Mouse (Mus musculus): Measurements from ENCODE around the gene Susd4.

Susd4 gene

DNA sequence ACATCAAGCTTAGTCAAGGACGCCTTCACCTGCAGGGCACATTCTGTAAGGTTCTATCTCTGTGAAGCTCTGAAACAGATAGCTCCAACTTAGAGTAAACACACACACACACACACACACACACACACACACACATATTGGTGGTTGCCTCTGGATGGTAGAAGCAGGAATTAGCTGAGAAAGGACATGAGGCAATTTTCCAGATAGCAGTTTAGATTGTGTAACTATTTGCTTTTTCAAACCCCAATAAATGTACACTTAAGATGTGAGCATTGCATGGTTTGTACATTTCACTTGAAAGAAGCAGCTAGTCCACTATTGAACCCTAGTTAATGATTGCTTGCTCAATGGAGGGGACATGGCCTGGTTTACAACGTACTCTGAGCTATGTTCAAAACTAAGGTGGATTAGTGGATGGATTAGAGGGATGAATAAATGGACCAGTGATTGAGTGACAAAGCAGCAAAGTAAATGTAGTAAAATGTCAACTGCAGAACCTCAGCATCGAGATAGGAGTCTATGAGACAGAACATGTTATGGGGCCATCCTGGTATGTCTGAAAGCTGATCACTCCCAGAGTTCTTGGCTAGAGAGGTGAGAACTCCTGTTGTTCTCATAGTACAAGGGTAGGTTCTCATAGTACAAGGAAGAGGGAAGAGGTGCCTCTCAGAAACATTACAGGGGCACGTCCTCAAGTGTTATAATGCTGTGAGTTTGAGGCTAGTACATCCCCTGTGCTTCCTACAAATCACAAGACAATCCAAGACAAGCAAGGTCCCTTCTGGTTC lies 150.7 kb downstream of the Susd4 start:
- no peak for DNase-seq (ENCODE audit: low read depth, low spot score)

DNA sequence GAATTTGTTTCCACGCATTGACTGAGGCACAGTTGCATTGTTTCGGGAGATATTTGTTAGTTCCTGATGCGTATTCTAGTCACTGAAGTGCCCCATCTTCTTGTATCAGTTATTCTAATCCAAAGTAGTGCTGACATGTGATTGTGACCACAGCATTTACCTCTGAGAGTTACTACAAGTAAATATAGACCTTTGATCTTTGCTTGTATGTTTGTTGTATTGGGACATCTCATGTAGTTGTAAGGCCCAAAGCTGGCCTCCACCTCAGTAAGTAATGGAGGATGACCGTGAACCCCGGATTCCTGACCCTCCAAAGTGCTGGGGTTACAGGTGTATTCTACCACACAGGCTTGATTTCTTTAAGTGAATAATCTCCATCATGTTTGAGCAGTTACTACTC lies 152.5 kb downstream of the Susd4 start:
- no peak for DNase-seq (ENCODE audit: low read depth, low spot score)

DNA sequence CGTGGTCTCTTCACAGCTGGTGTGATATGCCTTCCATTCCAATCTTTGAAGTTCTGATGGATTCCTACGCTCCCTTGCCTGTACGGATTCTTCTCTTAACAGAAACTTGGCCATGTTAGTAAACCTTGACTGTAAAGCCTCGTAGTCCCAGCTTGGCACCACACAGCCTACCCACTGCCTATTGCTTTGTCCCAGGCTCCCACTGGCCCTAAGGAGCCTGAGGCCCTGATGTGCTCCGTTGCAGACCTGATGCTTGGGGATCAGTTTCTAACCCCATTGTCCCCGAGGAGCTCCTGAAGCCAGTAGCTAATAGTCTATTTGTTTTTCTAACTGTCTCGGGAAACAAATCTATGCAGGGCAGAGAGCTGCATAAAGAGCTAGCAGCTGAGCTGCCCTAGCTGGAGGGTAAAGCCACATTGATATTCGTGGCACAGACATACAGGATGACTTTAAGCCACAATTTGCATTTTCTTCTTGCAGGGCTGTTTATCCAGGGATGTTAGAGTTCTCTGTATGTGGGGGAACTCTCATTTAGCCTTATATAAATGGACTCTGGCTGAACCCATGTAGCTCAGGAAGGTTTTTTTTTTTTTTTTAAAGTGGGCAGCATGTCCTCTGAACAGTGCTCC lies 155.2 kb downstream of the Susd4 start:
- DNase-seq (ENCODE audit: low read depth, low spot score): no peak

DNA sequence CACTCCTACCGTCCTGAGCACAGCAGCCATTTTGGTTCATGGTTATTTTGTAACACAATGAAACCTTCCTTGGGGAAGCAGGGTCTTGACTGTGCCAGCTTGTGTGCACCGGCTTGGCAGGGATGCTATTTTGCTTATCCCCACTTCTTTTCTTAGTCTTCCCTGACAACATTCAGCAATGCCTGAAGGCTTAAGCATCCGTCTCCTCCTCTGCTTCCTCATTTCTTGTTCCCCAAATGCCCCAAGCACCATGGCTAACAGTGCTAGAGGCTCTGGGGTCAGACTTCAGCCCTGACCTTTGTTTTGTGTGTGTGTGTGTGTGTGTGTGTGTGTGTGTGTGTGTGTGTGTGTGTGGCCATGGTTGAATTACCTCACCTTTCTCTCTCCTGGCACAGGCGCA lies 159.2 kb downstream of the Susd4 start:
- DNase-seq (ENCODE audit: low read depth, low spot score): no peak

DNA sequence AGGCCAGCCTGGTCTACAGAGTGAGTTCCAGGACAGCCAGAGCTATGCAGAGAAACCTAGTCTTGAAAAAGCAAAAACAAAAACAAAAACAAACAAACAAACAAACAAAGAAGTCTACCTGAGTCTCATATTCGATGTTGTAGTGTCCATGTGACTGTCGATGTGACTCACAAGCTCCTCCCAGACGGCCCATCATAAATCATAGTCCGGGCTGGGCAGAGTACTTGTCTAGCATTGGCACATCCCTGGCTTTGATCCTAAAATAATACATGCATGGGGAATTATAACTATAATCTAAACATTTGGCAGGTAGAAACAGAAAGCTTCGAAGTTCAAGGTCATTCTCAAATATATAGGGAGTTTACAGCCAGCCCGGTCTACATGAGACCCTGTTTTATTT lies 162.8 kb downstream of the Susd4 start:
- DNase-seq (ENCODE audit: low read depth, low spot score): no peak

GRCm38 (mm10) chr1:182927878-182928851 lies 164.5 kb downstream of the Susd4 start:
- no peak for DNase-seq (ENCODE audit: low read depth, low spot score)

- no peak for DNase-seq (ENCODE audit: low read depth, low spot score)
Measured at GRCm38 (mm10) chr1:182935469-182935868, 171.8 kb downstream of the Susd4 start.

GRCm38 (mm10) chr1:182937486-182938120 lies 173.9 kb downstream of the Susd4 start:
- no peak for DNase-seq (ENCODE audit: low read depth, low spot score)

DNA sequence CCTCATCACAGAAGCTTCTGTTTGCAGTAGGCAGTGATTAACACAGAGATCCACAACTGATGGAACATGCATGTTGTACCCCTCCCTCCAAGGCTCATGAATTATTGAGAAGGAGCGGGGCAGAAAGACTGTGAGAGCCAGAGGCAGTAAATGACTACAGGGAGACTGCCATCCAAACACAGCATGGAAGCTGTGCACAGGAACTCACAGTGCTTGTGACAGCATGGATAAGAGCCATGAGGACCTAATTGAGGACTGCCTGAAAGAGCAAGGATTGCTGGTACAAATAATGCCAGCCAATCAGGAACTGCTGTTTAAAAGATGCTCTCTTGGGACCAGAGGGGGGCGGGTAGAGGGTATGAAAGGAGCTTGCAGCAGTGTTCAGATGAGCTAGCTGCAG lies 178.3 kb downstream of the Susd4 start:
- DNase-seq (ENCODE audit: low read depth, low spot score): no peak

DNA sequence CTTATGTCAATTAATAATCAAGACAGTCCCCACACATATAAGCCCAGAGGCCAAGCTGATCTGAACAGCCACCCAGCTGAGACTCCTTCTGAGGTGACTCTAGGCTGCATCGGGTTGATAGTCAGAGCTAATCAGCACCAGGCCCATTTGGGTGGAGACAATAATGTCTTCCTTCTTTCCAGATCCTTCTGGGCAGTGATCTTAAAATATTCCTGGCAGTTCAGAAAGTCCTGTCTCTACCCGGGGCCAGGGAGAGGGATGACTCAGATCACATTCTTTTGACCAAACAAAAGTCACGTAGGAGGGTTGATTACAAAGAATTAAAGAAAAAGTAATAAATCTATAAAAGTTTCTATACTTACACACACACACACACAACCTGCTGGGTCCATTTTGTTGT lies 180.3 kb downstream of the Susd4 start:
- no peak for DNase-seq (ENCODE audit: low read depth, low spot score)

GRCm38 (mm10) chr1:182944638-182945037 lies 181.0 kb downstream of the Susd4 start:
- no peak for DNase-seq (ENCODE audit: low read depth, low spot score)

DNA sequence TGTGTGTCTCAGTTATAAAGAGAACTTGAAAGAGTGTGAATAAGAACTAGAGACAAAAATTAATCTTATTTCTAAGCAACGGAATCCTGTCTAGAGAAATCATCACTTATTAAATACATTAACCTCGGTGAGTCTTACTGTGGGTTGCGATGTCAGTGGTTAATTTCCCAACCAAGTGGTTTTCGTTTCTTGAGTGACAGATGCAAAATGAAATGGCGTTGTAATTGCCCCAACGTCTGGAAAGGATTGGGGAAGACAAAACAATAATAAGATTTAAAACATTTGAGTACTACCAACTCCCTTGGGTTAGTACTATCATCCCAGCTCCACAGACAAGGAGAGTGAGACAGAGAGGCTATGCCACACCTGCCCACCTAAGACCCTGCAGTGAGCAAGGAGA lies 181.9 kb downstream of the Susd4 start:
- no peak for DNase-seq (ENCODE audit: low read depth, low spot score)

All from forelimb bud, embryonic 11.5 days (tissue).